Mouse (Mus musculus) embryonic fibroblast, embryonic 13.5 days (primary cell): Measurements from ENCODE around the gene Gstm1. TPM values are rescaled to one million over a fixed set of nuclear protein-coding genes. Genes with fewer than 3 reads are reported as not detected.

Source experiments
- H3K27ac ChIP-seq: 2 replicates; pipeline ENCODE4 v1.5.1; 2012; ENCODE audit warnings: low read length, control low read depth, inconsistent platforms; ENCODE audit not compliant: insufficient read depth
- H3K4me1 ChIP-seq: 2 replicates; pipeline ENCODE4 v1.6.1; 2011; ENCODE audit warnings: low read length; ENCODE audit not compliant: control insufficient read depth, insufficient read depth
- H3K4me3 ChIP-seq: 2 replicates; pipeline ENCODE4 v1.5.1; 2011; ENCODE audit warnings: mild to moderate bottlenecking, control low read depth, low read length; ENCODE audit not compliant: insufficient read depth
- CTCF ChIP-seq: IDR thresholded peaks from 2 replicates; pipeline ENCODE4 v1.5.1; 2011; ENCODE audit warnings: mild to moderate bottlenecking, control low read depth, low read length, moderate library complexity, borderline replicate concordance; ENCODE audit not compliant: insufficient read depth
- POLR2A ChIP-seq: IDR thresholded peaks from 2 replicates; pipeline ENCODE4 v1.6.1; 2011; ENCODE audit warnings: low read depth, mild to moderate bottlenecking, control low read depth, low read length, moderate library complexity
- polyA plus RNA-seq: library from polyadenylated mRNA; stranded (reverse); fragments of >200 nt; gene quantifications from 2 replicates; pipeline ENCODE4 v1.2.4, GENCODE M21; 2011; ENCODE audit warnings: low read depth; ENCODE audit not compliant: missing spikeins, insufficient read length

Gene Gstm1
- polyA plus RNA-seq, 1 experiment, result 63.8 TPM

DNA sequence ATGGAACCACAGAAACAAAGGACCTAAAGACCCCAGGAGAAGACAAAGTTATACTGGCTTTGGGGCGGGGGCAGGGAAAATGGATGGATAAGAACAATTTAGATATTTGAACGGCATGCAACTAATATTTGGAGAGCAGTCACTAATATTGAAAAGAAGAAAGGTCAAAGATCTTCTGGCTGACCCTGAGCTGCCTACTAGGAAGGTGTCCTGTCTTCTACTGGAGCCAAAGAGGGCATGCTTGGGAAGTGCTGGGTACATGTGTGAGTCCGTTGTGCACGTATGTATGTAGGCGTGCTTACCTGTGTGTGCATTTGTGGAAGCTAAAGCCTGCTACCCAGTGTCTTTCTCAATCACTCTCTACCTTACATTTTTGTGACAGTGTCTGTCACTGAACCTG lies 51.1 kb downstream of the Gstm1 start:
- TF ChIP-seq CTCF (no peak), POLR2A (no peak)
- H3K4me1 ChIP-seq, result no peaks in the 10 kb centered on the region
- H3K27ac ChIP-seq, result no peak overlapping the region
- no peak overlapping the region for H3K4me3 ChIP-seq

DNA sequence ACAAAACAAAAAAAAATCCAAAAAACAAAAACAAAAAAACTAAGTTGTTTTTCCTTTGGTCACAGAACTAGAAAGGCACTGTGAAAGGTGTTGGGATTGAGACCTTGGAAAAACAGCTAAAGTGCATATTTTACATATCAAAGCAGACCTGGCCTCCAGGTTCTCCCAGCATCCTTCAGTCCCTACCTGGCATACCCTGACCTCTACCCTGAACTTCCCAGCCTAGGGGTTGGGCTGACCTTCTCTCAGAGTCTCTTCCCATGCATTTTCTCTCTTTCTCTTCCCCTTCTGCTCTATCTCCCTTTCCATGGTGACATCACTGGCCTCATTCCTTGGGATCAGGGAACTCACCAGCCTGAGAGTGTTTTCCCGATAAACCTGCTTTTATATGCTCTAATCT lies 52.2 kb downstream of the Gstm1 start:
- no peak for TF ChIP-seq POLR2A
- Histone ChIP-seq H3K4me3 (no peak overlapping the region), H3K4me1 (no peaks in the 10 kb centered on the region), H3K27ac (no peak overlapping the region)

- Histone ChIP-seq H3K4me1 (no peaks in the 10 kb centered on the region), H3K4me3 (no peak overlapping the region), H3K27ac (no peak overlapping the region)
- TF ChIP-seq CTCF (no peak), POLR2A (no peak)
These were observed 53.0 kb downstream of the Gstm1 start for GRCm38 (mm10) chr3:107964656-107965308.

GRCm38 (mm10) chr3:107964026-107964425 lies 53.7 kb downstream of the Gstm1 start:
- no peak overlapping the region for H3K27ac ChIP-seq
- H3K4me3 ChIP-seq, result no peak overlapping the region
- TF ChIP-seq POLR2A, result no peak
- TF ChIP-seq CTCF, result no peak
- no peaks in the 10 kb centered on the region for H3K4me1 ChIP-seq

Other genes starting within 250 kb of the Gstm1 start
- not detected in 2 replicates for gene Eps8l3, start 140.7 kb downstream of the Gstm1 start, polyA plus RNA-seq
- gene Gstm5, start 122.2 kb downstream of the Gstm1 start, polyA plus RNA-seq, result 68.6 and 75.4 TPM in 2 replicates
- gene Gstm7, start 86.2 kb downstream of the Gstm1 start, polyA plus RNA-seq, result 1.3 and 2.3 TPM in 2 replicates
- gene Gstm6, start 74.2 kb downstream of the Gstm1 start, polyA plus RNA-seq, result 2.0 and 3.7 TPM in 2 replicates
- gene Gstm3, start 48.7 kb downstream of the Gstm1 start, polyA plus RNA-seq, result not detected in 2 replicates
- gene Gstm2, start 31.5 kb downstream of the Gstm1 start, polyA plus RNA-seq, result 59.6 and 62.2 TPM in 2 replicates
- 11.1 and 11.5 TPM in 2 replicates for gene Gstm4, start 26.9 kb upstream of the Gstm1 start, polyA plus RNA-seq
- gene Ampd2, start 68.7 kb upstream of the Gstm1 start, polyA plus RNA-seq, result 48.3 and 50.0 TPM in 2 replicates
- gene Gnat2, start 74.8 kb upstream of the Gstm1 start, polyA plus RNA-seq, result 1.0 and 1.1 TPM in 2 replicates
- gene Gnai3, start 128.2 kb upstream of the Gstm1 start, polyA plus RNA-seq, result 138 and 152 TPM in 2 replicates
- gene Gpr61, start 136.9 kb upstream of the Gstm1 start, polyA plus RNA-seq, result not detected in 2 replicates
- gene Amigo1, start 168.4 kb upstream of the Gstm1 start, polyA plus RNA-seq, result 3.1 and 5.5 TPM in 2 replicates
- 2.7 and 3.5 TPM in 2 replicates for gene Cyb561d1, start 183.2 kb upstream of the Gstm1 start, polyA plus RNA-seq
- 4.1 and 6.2 TPM in 2 replicates for gene Atxn7l2, start 193.0 kb upstream of the Gstm1 start, polyA plus RNA-seq
- not detected in 2 replicates for gene Sypl2, start 208.7 kb upstream of the Gstm1 start, polyA plus RNA-seq
- gene Psma5, start 239.0 kb upstream of the Gstm1 start, polyA plus RNA-seq, result 118 and 123 TPM in 2 replicates